Mouse (Mus musculus): ENCODE data around the gene Cpd.

DNA sequence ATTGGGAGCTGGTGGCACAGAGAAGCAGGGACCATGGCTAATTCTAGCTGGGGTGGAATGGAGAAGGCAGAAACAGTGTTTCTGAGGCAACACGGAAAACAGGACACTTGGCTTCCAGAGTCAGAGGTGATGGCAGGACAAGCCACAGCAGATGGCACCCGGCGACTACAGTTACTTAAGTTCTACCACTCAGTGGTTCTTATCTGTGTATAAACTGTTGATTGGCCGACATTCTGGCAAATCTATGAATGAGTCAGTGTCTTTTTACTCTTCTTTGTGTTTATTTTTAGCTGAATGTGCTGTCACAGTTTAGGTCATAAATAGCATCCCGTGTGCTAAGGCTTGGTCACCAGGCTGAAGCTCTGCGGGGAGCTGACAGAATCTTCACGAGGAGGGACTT, 10.3 kb upstream of the Cpd start:
- no peak for TF ChIP-seq POLR2A (IDR thresholded peaks at IDR 0.05; ENCODE audit: low read depth, low read length)
- TF ChIP-seq RAD21 (IDR thresholded peaks at IDR 0.05; ENCODE audit: low read depth, low read length) = peak; percentile 4; the same call in 1 of the 2 replicates
- TF ChIP-seq SIN3A (IDR thresholded peaks at IDR 0.05; ENCODE audit: low read length) = no peak
- no peak for TF ChIP-seq E2F4 (IDR thresholded peaks at IDR 0.05; ENCODE audit: insufficient replicate concordance, low read depth, low read length)
- TF ChIP-seq MAX (IDR thresholded peaks at IDR 0.05; ENCODE audit: low read length) = no peak
- no peak for TF ChIP-seq CTCF (conservative IDR thresholded peaks at IDR 0.05 in 1 of 2, IDR thresholded peaks at IDR 0.05 in 1 of 2; ENCODE audit: low read depth in 2 of 2, low read length in 2 of 2)
- TF ChIP-seq CHD1 (IDR thresholded peaks at IDR 0.05; ENCODE audit: low read depth, low read length) = no peak
- TF ChIP-seq POLR2AphosphoS2 (IDR thresholded peaks at IDR 0.05; ENCODE audit: low read depth, low read length) = no peak
- TF ChIP-seq ETS1 (conservative IDR thresholded peaks at IDR 0.05; ENCODE audit: low read depth, low read length) = no peak

Measured in CH12.LX (cell line).